Mouse (Mus musculus) cerebellum, adult 8-10 months (tissue): ENCODE measurements at regions not wholly inside any gene's neighbourhood (a gene's known extent, or its start where the extent isn't known, plus 50 kb on each side); places are given as distances from the start of the nearest gene placed in this dataset.

Experiments used
- DNase-seq: peaks from one replicate; pipeline ENCODE4 v3.0.0; 2022

- DNase-seq: peak; percentile 84
Measured at GRCm38 (mm10) chr1:52302557-52302956, 69.5 kb upstream of the Gls start.

- DNase-seq: no peak
Measured at GRCm38 (mm10) chr1:52301266-52301665, 68.2 kb upstream of the Gls start.

GRCm38 (mm10) chr1:52299559-52299958 is 66.5 kb upstream of the Gls start:
- DNase-seq: no peak

GRCm38 (mm10) chr1:52298336-52298735 is 65.3 kb upstream of the Gls start:
- no peak for DNase-seq

GRCm38 (mm10) chr1:52296178-52296577 is 63.1 kb upstream of the Gls start:
- DNase-seq: no peak

- DNase-seq: no peak
Measured at GRCm38 (mm10) chr1:52294521-52294920, 61.5 kb upstream of the Gls start.

GRCm38 (mm10) chr1:52293393-52294099 is 60.5 kb upstream of the Gls start:
- DNase-seq: no peak
